In the genomic region with DNA sequence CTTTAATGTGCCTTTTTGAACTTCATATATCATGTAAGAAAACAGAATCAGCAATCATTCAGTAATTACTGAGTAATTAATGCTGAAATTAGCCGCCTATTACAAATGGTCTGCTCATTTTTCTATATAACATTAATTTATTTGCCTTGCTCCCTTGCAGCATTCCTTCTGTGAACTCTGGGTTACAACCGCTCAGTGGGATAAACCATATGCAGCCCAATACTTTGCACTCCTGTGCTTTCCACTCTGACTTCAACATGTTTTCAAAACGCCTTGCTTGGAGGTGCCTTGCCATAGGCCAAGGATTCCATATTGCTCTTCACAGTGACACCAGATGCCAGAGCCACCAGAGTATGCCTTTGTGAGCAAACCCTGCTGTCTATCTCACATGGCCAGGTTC, we compare ENCODE assay signal across 29 mouse cellular contexts.
DNase-seq lines count a peak whose midpoint lies in the region; ATAC-seq and TF ChIP-seq lines count a peak whose summit lies in the region.
"Had no signal": no experiment of that assay in that cellular context is flagged by ENCODE, and none has a peak within 500 bp of the region (broad histone marks: within the 10 kb centered on the region; RNA-seq: fewer than 3 reads in every experiment).

No protein-coding gene starts in this region.

- TF ChIP-seq CTCF in lung, embryonic 14.5 days (IDR thresholded peaks at IDR 0.05; ENCODE audit: low read depth) = no peak

- peaks cover 12% of the 10 kb centered on the region for H3K4me1 ChIP-seq in kidney, embryonic 16.5 days (ENCODE audit: insufficient read depth, low read length)
- H3K4me1 ChIP-seq in lung, embryonic 14.5 days (ENCODE audit: insufficient read depth) = peaks cover 5% of the 10 kb centered on the region

- no peak overlapping the region for H3K4me3 ChIP-seq in kidney, embryonic 16.5 days (ENCODE audit: low read length)
- no peak overlapping the region for H3K4me3 ChIP-seq in lung, embryonic 14.5 days (ENCODE audit: low read depth, low read length)
- H3K4me3 ChIP-seq: embryonic facial prominence, embryonic 13.5 days; embryonic facial prominence, embryonic 15.5 days; erythroblast, embryonic 14.5 days; forebrain, embryonic 10.5 days; forebrain, embryonic 12.5 days had no signal

- 53% methylated on average over 3 of the region's 3 CpGs for WGBS in kidney, embryonic 16.5 days
- 36% methylated on average over 3 of the region's 3 CpGs for WGBS in lung, embryonic 14.5 days

- peak; percentile 12 for DNase-seq in heart, adult 11 months
- DNase-seq in heart, postnatal 10 days = no peak
- DNase-seq in kidney, adult 8-10 months = no peak
- DNase-seq in lung, embryonic 14.5 days = peak; percentile 11
- DNase-seq in lung, postnatal 14 days = no peak
- DNase-seq: adrenal gland, adult 8-10 months; adrenal gland, postnatal 14 days; adrenal gland, postnatal 36 days; B cell, adult 2 months; cerebellum, adult 11 months; cerebellum, adult 18-20 months; cerebellum, adult 8-10 months; cerebellum, adult 9-11 months; cerebellum, postnatal 14 days; cerebellum, postnatal 36 days; embryo, embryonic 11 days had no signal

- no peak overlapping the region for H3K4me2 ChIP-seq in kidney, embryonic 16.5 days (replicated peaks; ENCODE audit: low read depth, low read length)
- no peak overlapping the region for H3K4me2 ChIP-seq in lung, embryonic 14.5 days
- H3K4me2 ChIP-seq: embryonic facial prominence, embryonic 13.5 days; embryonic facial prominence, embryonic 15.5 days; forebrain, embryonic 12.5 days had no signal

- no peaks in the 10 kb centered on the region for H3K9me3 ChIP-seq in kidney, embryonic 16.5 days (ENCODE audit: low read length)
- no peaks in the 10 kb centered on the region for H3K9me3 ChIP-seq in lung, embryonic 14.5 days (ENCODE audit: low read depth, low read length)
- H3K9me3 ChIP-seq: embryonic facial prominence, embryonic 13.5 days; embryonic facial prominence, embryonic 15.5 days; forebrain, embryonic 10.5 days; forebrain, embryonic 12.5 days had no signal

- ATAC-seq in kidney, embryonic 16.5 days (ENCODE audit: low FRiP score, low TSS enrichment) = 0 out of 2 replicates have a peak, but pooled peaks have one; percentile 54
- no peak for ATAC-seq in lung, embryonic 14.5 days (ENCODE audit: insufficient read depth)
- ATAC-seq: activated CD4-positive, CD25-positive, alpha-beta regulatory T cell, adult 4 months; CD4-positive, CD25-positive, alpha-beta regulatory T cell, adult 4 months; forebrain, embryonic 14.5 days; forebrain, embryonic 16.5 days; Patski had no signal

- H3K27me3 ChIP-seq in kidney, embryonic 16.5 days (ENCODE audit: insufficient read depth, low read length) = no peaks in the 10 kb centered on the region
- no peaks in the 10 kb centered on the region for H3K27me3 ChIP-seq in lung, embryonic 14.5 days (ENCODE audit: insufficient read depth, low read length)
- H3K27me3 ChIP-seq: CH12.LX; embryonic facial prominence, embryonic 13.5 days; embryonic facial prominence, embryonic 15.5 days; forebrain, embryonic 12.5 days had no signal

- H3K36me3 ChIP-seq in kidney, embryonic 16.5 days (ENCODE audit: insufficient read depth, low read length) = no peaks in the 10 kb centered on the region
- no peaks in the 10 kb centered on the region for H3K36me3 ChIP-seq in lung, embryonic 14.5 days (ENCODE audit: insufficient read depth)
- H3K36me3 ChIP-seq: embryonic facial prominence, embryonic 13.5 days; embryonic facial prominence, embryonic 15.5 days; forebrain, embryonic 10.5 days; forebrain, embryonic 12.5 days; G1E had no signal

- no peak overlapping the region for H3K9ac ChIP-seq in kidney, embryonic 16.5 days (replicated peaks; ENCODE audit: low read length)
- H3K9ac ChIP-seq in lung, embryonic 14.5 days = no peak overlapping the region
- H3K9ac ChIP-seq: embryonic facial prominence, embryonic 13.5 days; embryonic facial prominence, embryonic 15.5 days; forebrain, embryonic 12.5 days had no signal

- no peak overlapping the region for H3K27ac ChIP-seq in kidney, embryonic 16.5 days (ENCODE audit: low read length)
- H3K27ac ChIP-seq in lung, embryonic 14.5 days (ENCODE audit: low read depth) = no peak overlapping the region
- H3K27ac ChIP-seq: embryonic facial prominence, embryonic 13.5 days; embryonic facial prominence, embryonic 15.5 days; forebrain, embryonic 10.5 days; forebrain, embryonic 12.5 days had no signal

- intact Hi-C loops in heart, postnatal 10 days (cut with DNase I) = no loop called here

Comparison
In these comparisons a context has a peak if more than half of its experiments do, and no peak if none do; other contexts are left out.
1. DNase-seq: peak in heart, adult 11 months (single experiment) and lung, embryonic 14.5 days (single experiment); none in heart, postnatal 10 days (0 of 2), kidney, adult 8-10 months (0 of 2) and lung, postnatal 14 days (single experiment).